Mouse (Mus musculus) CH12.LX (cell line): ENCODE results near the gene Il11ra1.

ENCODE experiments used
- CHD1 ChIP-seq: IDR thresholded peaks from 2 replicates; pipeline ENCODE4 v1.6.1; 2012; ENCODE audit warnings: low read depth, low read length, improper control_type of control experiment, inconsistent platforms
- EP300 ChIP-seq: IDR thresholded peaks from 2 replicates; pipeline ENCODE4 v1.6.1; 2011; ENCODE audit warnings: low read length, improper control_type of control experiment

DNA sequence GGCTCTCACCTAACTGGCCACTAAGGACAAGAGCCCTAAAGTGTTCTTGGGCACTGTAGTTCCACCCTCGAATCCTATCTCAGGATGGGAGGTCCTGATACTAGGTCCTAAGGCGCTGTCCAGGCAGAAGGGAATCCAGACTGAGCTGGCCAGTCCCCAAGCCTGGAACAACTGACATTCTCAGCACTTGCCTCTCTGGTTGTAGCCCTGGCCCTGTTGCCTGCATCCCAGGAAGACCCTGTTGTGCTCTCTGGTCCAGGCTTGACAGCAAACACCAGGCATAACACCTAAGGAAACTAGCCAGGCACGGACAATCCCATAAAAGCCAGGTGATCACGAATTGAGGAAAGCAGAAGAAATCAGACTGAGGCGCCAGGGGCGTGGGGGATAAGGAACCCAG is 17.0 kb upstream of the Il11ra1 start:
- no peak for TF ChIP-seq EP300
- TF ChIP-seq CHD1, result no peak
